Mouse (Mus musculus) liver, adult 2 months (tissue): Measurements from ENCODE around the gene Ogg1. TPM values are rescaled to one million over a fixed set of nuclear protein-coding genes. Genes with fewer than 3 reads are reported as not detected.

Experiments
- DNase-seq: peaks from one replicate; pipeline ENCODE4 v3.0.0-alpha.2; 2011; ENCODE audit warnings: low read depth, low spot score; ENCODE audit errors: extremely low read depth
- H3K27ac ChIP-seq: fragments of 200-500 bp; replicated peaks from 2 replicates; pipeline ENCODE4 v1.5.1; 2012; ENCODE audit warnings: low read depth, mild to moderate bottlenecking, control low read depth, inconsistent platforms, low read length; ENCODE audit not compliant: insufficient read depth
- H3K27me3 ChIP-seq: fragments of 200-500 bp; 2 replicates; pipeline ENCODE4 v1.6.1; 2012; ENCODE audit warnings: mild to moderate bottlenecking, moderate library complexity, low read length, inconsistent platforms; ENCODE audit not compliant: control insufficient read depth, insufficient read depth
- H3K36me3 ChIP-seq: fragments of 200-500 bp; 2 replicates; pipeline ENCODE4 v1.6.1; 2012; ENCODE audit warnings: low read length, inconsistent platforms; ENCODE audit not compliant: control insufficient read depth, insufficient read depth
- H3K4me1 ChIP-seq: fragments of 200-500 bp; 2 replicates; pipeline ENCODE4 v1.6.1; 2011; ENCODE audit warnings: low read length; ENCODE audit not compliant: control insufficient read depth, insufficient read depth
- H3K4me3 ChIP-seq: fragments of 200-500 bp; 2 replicates; pipeline ENCODE4 v1.5.1; 2011; ENCODE audit warnings: low read depth, mild to moderate bottlenecking, control low read depth, low read length, moderate library complexity; ENCODE audit not compliant: insufficient read depth
- H3K79me2 ChIP-seq: fragments of 200-500 bp; 2 replicates; pipeline ENCODE4 v1.6.1; 2012; ENCODE audit warnings: inconsistent platforms, mild to moderate bottlenecking, low read length, moderate library complexity; ENCODE audit not compliant: control insufficient read depth, insufficient read depth
- H3K9ac ChIP-seq: fragments of 200-500 bp; 2 replicates; pipeline ENCODE4 v1.6.1; 2012; ENCODE audit warnings: low read depth, mild to moderate bottlenecking, control low read depth, inconsistent platforms, low read length
- CTCF ChIP-seq: fragments of 200-500 bp; IDR thresholded peaks from 2 replicates; pipeline ENCODE4 v1.5.1; 2011; ENCODE audit warnings: low read depth, low read length, control low read depth
- POLR2A ChIP-seq: fragments of 200-500 bp; IDR thresholded peaks from 2 replicates; pipeline ENCODE4 v1.6.1; 2011; ENCODE audit warnings: low read length, control low read depth; ENCODE audit not compliant: insufficient read depth; ENCODE audit errors: extremely low read depth
- WGBS: fragments of 180-500 bp; shearing (Covaris S2); methylation state at CpG from one replicate; pipeline ENCODE4 v1.1.7; 2018; 5-methylcytosine and 5-hydroxymethylcytosine counted together
- polyA plus RNA-seq: library from polyadenylated mRNA; depleted of rRNA; stranded (reverse); fragments of >200 nt; gene quantifications from 2 replicates; pipeline ENCODE4 v1.2.3, GENCODE M21; 2012
- total RNA-seq: library from RNA; depleted of rRNA; stranded (reverse); fragments of >200 nt; gene quantifications from 2 replicates; pipeline ENCODE4 v1.2.3, GENCODE M21; 2014

Gene Ogg1
- total and polyA plus RNA-seq, 2 experiments: 4.8 to 10.4 TPM

- DNase-seq: no peak
- Histone ChIP-seq H3K36me3 (no peaks in the 10 kb centered on the region), H3K27me3 (no peaks in the 10 kb centered on the region), H3K27ac (no peak overlapping the region), H3K4me3 (no peak overlapping the region), H3K79me2 (no peaks in the 10 kb centered on the region), H3K9ac (no peak overlapping the region), H3K4me1 (no peaks in the 10 kb centered on the region)
- no peak for TF ChIP-seq CTCF
- no peak for TF ChIP-seq POLR2A
- 90% methylated on average over 2 of the region's 2 CpGs for WGBS
Observed at GRCm38 (mm10) chr6:113296046-113296445, 30.7 kb upstream of the Ogg1 start.

GRCm38 (mm10) chr6:113296639-113297038 is 30.1 kb upstream of the Ogg1 start:
- Histone ChIP-seq H3K4me3 (no peak overlapping the region), H3K4me1 (no peaks in the 10 kb centered on the region), H3K27ac (no peak overlapping the region), H3K36me3 (no peaks in the 10 kb centered on the region), H3K27me3 (no peaks in the 10 kb centered on the region), H3K9ac (no peak overlapping the region), H3K79me2 (no peaks in the 10 kb centered on the region)
- DNase-seq: no peak
- TF ChIP-seq POLR2A: no peak
- no peak for TF ChIP-seq CTCF
- WGBS: 62% methylated on average over 4 of the region's 4 CpGs

- Histone ChIP-seq H3K27ac (no peak overlapping the region), H3K4me1 (no peaks in the 10 kb centered on the region), H3K27me3 (no peaks in the 10 kb centered on the region), H3K4me3 (no peak overlapping the region), H3K36me3 (no peaks in the 10 kb centered on the region), H3K9ac (no peak overlapping the region), H3K79me2 (no peaks in the 10 kb centered on the region)
- TF ChIP-seq CTCF (no peak), POLR2A (no peak)
- 85% methylated on average over 5 of the region's 5 CpGs for WGBS
- DNase-seq: no peak
Observed at GRCm38 (mm10) chr6:113301350-113301749, 25.4 kb upstream of the Ogg1 start.

- peak; percentile 45 for DNase-seq
- 0 out of 2 replicates have a peak, but pooled peaks cover 3% of the 10 kb centered on the region for H3K79me2 ChIP-seq
Observed at GRCm38 (mm10) chr6:113302258-113302657, 24.5 kb upstream of the Ogg1 start.

GRCm38 (mm10) chr6:113306322-113306985 is 20.3 kb upstream of the Ogg1 start:
- TF ChIP-seq CTCF (no peak), POLR2A (peak; percentile 69)
- under 1% methylated on average over 50 of the region's 50 CpGs for whole genome bisulfite sequencing

More at GRCm38 (mm10) chr6:113302258-113302657, 24.5 kb upstream of the Ogg1 start:
- H3K36me3 ChIP-seq: no peaks in the 10 kb centered on the region
- H3K27me3 ChIP-seq: no peaks in the 10 kb centered on the region
- 21% methylated on average over 3 of the region's 3 CpGs for WGBS
- no peak overlapping the region for H3K27ac ChIP-seq
- H3K9ac ChIP-seq: no peak overlapping the region
- TF ChIP-seq POLR2A (no peak), CTCF (peak; percentile 50)
- no peaks in the 10 kb centered on the region for H3K4me1 ChIP-seq
- H3K4me3 ChIP-seq: no peak overlapping the region

GRCm38 (mm10) chr6:113306986-113307349 is 19.8 kb upstream of the Ogg1 start, which contains the start of gene Brpf1:
Gene Brpf1, plus strand, starts transcription at chr6:113307137.
- H3K4me3 ChIP-seq: peak within 1 kb of the TSS; percentile 97
- H3K79me2 ChIP-seq: peaks cover 32% of the 10 kb centered on the region
- H3K27me3 ChIP-seq: no peaks in the 10 kb centered on the region
- H3K9ac ChIP-seq: peak within 1 kb of the TSS; percentile 96
- under 1% methylated on average over 32 of the region's 32 CpGs for WGBS
- peaks cover 5% of the 10 kb centered on the region for H3K36me3 ChIP-seq
- peak within 1 kb of the TSS; percentile 100 for H3K27ac ChIP-seq
- DNase-seq: no peak
- TF ChIP-seq CTCF (no peak), POLR2A (peak; percentile 60; the same call in 1 of the 2 replicates)
- H3K4me1 ChIP-seq: peaks cover 7% of the 10 kb centered on the region

More at GRCm38 (mm10) chr6:113306322-113306985, 20.3 kb upstream of the Ogg1 start:
- Histone ChIP-seq H3K27ac (peak overlapping the region; percentile 100), H3K79me2 (peaks cover 32% of the 10 kb centered on the region), H3K27me3 (no peaks in the 10 kb centered on the region), H3K4me3 (peak overlapping the region; percentile 97), H3K9ac (peak overlapping the region; percentile 96), H3K4me1 (peaks cover 7% of the 10 kb centered on the region), H3K36me3 (peaks cover 5% of the 10 kb centered on the region)
- peak; percentile 99 for DNase-seq
